Mouse (Mus musculus): ENCODE measurements around the gene Foxs1. TPM values are rescaled to one million over a fixed set of nuclear protein-coding genes. Genes with fewer than 3 reads are reported as not detected.

Foxs1 gene
- total RNA-seq, 2 experiments from 2014 or later = 4.2 to 5.6 TPM

DNA sequence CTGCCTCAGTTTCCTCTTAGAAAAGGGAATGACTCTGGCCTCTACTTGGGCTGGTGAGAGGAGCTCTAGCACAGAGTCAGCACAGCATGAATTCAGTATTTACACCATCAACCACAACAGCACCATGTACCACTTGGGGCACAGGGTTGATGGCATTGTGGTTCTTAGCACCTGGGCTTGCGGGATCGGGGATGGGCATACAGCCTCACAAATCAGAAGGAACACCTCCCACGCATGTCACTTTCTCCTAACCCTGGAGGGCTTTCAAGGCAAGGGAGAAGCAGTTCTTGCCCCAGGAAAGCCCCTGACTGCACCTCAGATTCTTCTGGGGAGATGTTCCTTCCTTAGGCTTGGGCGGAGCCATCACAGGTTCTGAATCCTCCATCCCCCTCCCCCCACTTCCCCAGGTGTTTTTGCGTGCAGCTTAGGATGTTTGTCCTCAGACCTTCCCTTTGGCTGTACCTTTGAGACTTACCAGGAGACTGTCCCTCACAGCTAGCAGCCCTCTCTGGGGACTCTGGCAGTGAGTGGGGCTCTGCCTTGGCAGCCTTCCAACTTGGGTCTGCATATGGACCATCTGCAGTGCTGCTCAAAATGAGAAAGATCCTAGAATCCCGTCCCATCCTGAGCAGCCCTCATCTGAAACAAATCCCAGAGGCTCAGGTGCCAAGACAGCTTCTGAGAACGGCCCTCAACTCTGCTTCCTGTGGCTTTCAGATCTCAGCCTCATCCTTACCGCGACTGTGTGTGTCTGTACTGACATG lies 26.6 kb downstream of the Foxs1 start:
- DNase-seq = no peak
- intact Hi-C loops (cut with DNase I; ENCODE audit: low total_unique reads) = no loop called here

DNA sequence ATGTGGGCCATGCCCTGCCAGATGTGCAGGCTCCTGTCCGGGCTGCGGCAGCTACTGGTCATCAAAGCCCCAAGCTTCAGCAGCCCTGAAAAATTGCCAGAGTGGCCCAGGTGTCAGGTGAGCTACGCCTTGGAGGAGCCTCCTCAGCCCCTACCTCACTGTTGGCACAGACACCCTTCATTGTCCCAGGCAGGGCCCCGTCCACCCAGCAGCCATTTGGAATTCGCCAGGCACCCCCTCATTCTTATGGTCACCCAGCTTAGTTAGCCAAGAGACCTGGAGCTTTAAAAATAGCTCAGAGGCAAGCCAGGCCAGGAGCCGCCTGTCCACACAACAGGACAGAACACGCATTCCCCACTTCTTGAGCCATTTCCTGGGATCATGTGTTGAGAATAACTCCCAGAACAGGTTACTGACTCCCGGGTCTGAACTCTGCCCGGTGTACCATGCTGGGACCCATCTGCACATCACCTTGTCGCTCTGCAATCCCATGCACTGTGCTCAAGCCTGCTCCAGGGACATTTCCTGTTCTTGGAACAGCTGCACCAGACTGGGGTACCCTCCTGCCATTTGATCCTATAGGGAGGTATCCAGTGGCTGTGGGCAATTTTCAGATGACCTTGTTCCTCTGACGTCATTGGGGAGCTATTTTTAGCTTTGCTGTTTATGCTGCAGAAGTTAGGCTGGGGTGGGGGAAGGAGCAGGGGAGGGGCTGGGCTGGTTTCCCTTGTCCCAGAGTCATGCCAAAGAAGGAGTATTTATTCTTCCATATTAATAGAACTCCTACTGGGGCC lies 27.8 kb downstream of the Foxs1 start:
- no peak for DNase-seq
- intact Hi-C loops (cut with DNase I; ENCODE audit: low total_unique reads) = no loop called here

DNA sequence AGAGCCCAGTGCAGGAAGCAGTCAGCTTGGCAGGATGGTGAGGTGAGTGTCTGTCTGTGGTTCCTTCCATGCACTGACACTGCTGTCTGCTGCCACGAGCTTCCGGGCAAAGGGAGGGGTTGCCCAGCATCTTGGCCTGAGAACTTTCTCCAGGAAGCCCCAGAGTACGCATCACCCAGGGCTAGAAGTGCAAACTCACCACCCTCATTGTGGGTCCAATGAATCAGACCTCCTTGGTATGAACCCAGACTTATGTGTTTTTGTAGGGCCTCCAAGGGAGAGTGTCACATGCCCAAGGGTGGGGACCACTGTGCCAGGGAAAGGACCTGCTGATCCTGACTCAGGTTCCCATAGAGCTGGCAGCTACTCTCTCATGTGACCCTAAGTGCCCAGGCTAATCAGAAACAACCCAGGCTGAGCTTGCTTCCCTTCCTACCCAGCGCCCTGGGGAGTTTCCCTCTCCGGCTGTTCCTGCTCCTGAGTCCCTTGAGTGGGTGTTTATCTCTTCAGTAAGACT lies 28.8 kb downstream of the Foxs1 start:
- intact Hi-C loops (cut with DNase I; ENCODE audit: low total_unique reads) = no loop called here
- peak; percentile 56 for DNase-seq

DNA sequence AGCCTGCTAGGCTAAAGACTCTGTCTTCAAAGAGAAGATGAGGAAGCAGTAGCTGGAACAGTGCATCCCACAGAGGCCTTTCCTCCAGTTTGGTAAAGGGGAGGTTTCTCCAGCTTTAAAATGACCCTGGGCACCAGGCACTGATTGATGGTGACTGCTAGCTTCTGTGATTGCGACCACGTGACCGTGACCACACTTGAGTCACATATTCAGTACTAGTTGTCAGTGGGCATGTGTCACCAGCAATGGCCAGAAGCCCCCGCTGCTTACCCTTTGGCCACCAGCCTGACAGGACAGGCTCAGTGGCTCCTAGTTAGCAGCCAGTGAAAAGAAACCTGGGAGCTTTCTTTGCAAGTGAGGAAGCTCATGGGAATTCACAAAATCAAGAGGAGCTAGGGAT lies 29.4 kb downstream of the Foxs1 start:
- DNase-seq = peak; percentile 38

DNA sequence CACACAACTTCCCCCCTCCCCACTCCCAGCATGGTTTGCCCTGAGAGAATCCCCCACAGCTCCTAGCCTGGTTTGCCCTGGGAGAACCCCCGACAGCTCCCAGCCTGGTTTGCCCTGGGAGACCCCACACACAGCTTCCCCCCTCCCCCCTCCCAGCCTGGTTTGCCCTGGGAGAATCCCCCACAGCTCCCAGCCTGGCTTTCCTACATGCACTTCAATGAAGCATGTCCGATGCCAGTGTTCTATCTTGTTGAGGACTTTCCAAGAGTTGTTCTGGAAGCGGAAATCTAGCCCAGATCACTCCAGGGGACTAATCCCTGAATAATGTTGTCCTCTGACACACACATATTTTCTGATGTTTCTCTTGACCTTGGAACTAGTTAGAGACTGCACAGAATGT lies 30.4 kb downstream of the Foxs1 start:
- DNase-seq = no peak
- intact Hi-C loops (cut with DNase I; ENCODE audit: low total_unique reads) = no loop called here

More for the DNA sequence above, 29.4 kb downstream of the Foxs1 start:
- intact Hi-C loops (cut with DNase I; ENCODE audit: low total_unique reads) = no loop called here

DNA sequence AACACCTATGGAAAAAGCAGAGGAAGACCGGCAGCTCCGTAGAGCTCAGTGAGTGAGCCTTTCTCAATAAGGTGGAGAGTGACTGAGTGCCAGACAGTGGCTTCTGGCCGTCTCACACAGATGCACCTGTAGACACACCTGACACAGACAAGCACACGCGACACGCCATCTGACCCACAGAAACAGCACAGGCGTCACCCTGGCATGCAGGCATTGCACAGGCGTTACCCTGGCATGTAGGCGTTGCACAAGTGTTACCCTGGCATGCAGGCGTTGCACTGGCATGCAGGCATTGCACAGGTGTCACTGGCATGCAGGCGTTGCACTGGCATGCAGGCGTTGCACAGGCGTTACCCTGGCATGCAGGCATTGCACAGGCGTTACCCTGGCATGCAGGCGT lies 31.7 kb downstream of the Foxs1 start:
- DNase-seq = no peak
- intact Hi-C loops (cut with DNase I; ENCODE audit: low total_unique reads) = no loop called here

DNA sequence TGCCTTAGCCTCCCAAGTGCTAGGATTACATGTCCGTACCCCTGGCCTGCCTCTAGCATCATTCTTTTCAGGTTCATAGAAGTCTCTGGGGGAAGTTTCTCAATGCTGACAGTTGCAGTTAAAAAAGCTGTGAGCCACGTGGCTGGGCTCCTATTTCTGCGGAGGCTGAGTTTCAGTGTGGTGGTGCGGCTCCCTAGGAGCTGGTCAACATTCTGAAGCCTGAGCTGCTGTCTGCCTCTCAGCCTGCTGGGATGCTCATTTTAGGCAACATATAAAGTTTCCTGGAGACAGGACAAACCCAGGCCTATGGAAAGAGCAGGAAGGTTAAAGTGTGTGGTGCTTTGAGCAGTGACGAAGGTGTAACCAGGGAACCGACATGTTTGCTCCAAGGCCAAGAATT lies 34.0 kb downstream of the Foxs1 start:
- no peak for DNase-seq

DNA sequence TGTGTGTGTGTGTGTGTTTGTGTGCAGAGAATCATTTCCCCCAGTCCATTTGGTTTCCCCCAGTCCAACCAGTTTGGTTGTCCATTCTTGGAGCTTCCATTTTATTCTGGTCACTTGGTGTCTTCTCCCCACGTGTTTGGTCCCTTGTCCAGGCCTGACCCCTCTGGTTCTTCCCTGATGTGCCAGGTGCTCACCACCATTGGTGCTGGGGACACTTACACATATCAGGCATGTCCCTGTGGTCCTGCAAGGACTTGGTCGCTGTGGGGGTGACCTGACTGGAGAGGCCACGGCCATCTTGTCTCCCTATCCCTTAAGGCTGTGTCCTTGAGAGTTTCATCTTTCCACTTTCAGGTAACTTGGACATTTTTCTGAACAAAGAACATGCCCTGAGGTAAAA lies 36.1 kb downstream of the Foxs1 start:
- intact Hi-C loops (cut with DNase I; ENCODE audit: low total_unique reads) = no loop called here
- no peak for DNase-seq

More for the DNA sequence above, 34.0 kb downstream of the Foxs1 start:
- intact Hi-C loops (cut with DNase I; ENCODE audit: low total_unique reads) = no loop called here

DNA sequence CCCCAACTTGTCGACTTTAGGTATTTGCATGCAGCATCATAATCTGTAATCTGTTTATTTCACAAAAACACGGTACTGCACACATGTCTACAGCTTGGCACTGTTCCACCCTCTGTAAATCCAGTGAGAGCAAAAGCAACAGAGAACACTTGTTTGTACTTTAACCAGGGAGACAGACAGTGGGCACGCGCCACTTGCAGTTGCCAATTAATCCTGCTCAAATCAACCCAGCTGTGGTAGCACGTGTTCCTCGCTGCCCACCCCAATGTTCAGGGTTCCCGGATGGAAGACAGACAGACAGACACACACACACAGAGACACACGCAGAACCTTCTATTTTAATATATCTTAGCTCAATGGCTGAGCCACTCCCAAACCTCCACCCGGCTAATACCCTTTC lies 37.2 kb downstream of the Foxs1 start:
- intact Hi-C loops (cut with DNase I; ENCODE audit: low total_unique reads) = no loop called here
- DNase-seq = no peak

DNA sequence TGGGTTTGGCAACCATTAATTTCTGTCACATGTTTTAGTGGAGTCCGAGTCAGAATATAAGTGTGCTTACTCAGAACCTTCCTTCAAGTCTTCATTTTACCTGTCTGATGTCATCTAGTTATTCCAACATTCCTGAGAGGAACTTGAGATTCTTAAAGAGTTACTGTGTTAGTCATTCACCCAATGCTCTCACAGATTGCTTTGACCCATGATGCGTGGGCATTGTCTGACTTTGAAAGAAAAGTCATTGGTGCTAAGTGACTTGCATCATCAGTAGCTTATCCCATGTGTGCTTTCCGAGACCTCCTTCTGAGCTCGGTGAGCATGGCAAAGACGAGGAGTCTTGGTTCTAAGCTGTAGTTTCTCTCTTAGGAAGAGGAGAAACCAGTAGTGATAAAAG lies 44.2 kb downstream of the Foxs1 start:
- DNase-seq = no peak
- intact Hi-C loops (cut with DNase I; ENCODE audit: low total_unique reads) = no loop called here

DNA sequence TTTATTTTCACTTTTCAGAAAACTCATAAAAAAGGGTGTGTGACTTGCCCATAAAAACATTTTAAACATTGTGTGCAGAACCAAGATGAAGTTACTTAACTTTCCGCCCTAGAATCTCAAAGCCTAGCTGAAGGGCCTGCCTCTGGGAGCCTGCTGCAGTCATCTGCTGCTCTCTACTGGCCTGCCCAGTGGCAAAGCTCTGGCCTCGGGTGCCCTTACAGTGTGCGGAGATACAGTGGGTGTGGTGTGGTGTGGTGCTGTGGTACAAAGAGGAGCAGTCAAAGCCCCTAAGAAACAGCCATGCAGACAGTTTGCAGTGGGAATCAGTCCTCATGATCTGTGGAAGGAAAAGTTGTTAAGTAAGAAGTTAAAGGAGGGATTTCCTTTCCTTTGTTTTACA lies 45.8 kb downstream of the Foxs1 start:
- intact Hi-C loops (cut with DNase I; ENCODE audit: low total_unique reads) = no loop called here
- DNase-seq = no peak

DNA sequence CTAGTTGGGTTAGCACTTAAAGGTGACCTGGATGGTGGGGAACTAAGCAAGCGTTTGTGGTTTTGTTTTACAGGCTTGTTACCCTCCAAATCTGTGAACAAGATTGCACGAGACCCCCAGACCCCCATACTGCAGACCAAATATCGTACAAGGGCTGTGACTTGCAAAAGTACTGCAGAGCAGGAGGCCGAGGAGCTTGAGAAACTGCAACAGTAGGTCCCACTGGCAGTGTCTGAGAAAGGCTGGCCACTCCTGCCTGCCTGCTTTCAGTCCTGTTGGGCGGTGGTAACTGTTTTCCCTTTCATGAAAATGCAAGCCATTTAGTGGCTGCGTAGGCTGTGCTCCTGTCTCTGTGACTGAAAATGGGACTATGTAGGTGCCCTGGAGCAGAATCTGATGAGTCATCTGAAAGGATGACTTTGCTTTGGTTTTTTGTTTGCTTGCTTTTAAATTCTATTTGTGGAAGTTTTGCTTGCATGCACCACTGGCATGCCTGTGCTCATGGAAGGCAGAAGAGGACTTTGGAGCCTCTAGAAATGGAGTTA lies 48.8 kb downstream of the Foxs1 start:
- intact Hi-C loops (cut with DNase I; ENCODE audit: low total_unique reads) = no loop called here
- DNase-seq = no peak

Other genes starting within 250 kb of the Foxs1 start
- 10 to 100 TPM; 11.9 to 13.8 TPM for gene Mcts2, start 246.2 kb downstream of the Foxs1 start, total RNA-seq (2021)
- 10 to 100 TPM; 12.5 to 17.3 TPM for gene Id1, start 197.0 kb downstream of the Foxs1 start, total RNA-seq (2021)
- 1 to 10 TPM; 5.9 to 6.0 TPM for gene Cox4i2, start 179.0 kb downstream of the Foxs1 start, total RNA-seq (2021)
- gene Bcl2l1, start 101.5 kb downstream of the Foxs1 start, total RNA-seq (2021) = 10 to 100 TPM; 14.4 to 28.6 TPM
- 1 to 10 TPM; 4.1 to 4.7 TPM for gene Tpx2, start 85.2 kb downstream of the Foxs1 start, total RNA-seq (2021)
- gene Mylk2, start 21.9 kb downstream of the Foxs1 start, total RNA-seq (2021) = 100 to 1,000 TPM; 150 to 230 TPM
- gene Dusp15, start 18.5 kb upstream of the Foxs1 start, total RNA-seq (2021) = 1 to 10 TPM in 1 of 2 experiments, under 1 TPM in 1; 0.62 to 3.3 TPM
- not detected for gene Ttll9, start 29.3 kb upstream of the Foxs1 start, total RNA-seq (2021)
- 10 to 100 TPM; 56.8 to 65.5 TPM for gene Pdrg1, start 82.2 kb upstream of the Foxs1 start, total RNA-seq (2021)
- gene Xkr7, start 98.6 kb upstream of the Foxs1 start, total RNA-seq (2021) = under 1 TPM in 1 of 2 experiments, not detected in 1; 0.37 TPM
- 1 to 10 TPM; 5.9 to 9.1 TPM for gene Ccm2l, start 132.7 kb upstream of the Foxs1 start, total RNA-seq (2021)
- under 1 TPM; 0.60 to 0.76 TPM for gene Hck, start 175.3 kb upstream of the Foxs1 start, total RNA-seq (2021)
- 10 to 100 TPM; 38.2 to 41.7 TPM for gene Tm9sf4, start 228.1 kb upstream of the Foxs1 start, total RNA-seq (2021)